Mouse (Mus musculus) heart, adult 2 months (tissue): ENCODE data around the gene Mthfsd.

Experiments
- CTCF ChIP-seq: fragments of 200-600 bp; IDR thresholded peaks from 2 replicates; pipeline ENCODE4 v1.8.1; 2022; ENCODE audit warnings: antibody characterized with exemption, mild to moderate bottlenecking, moderate library complexity
- EP300 ChIP-seq: fragments of 200-500 bp; IDR thresholded peaks from 2 replicates; pipeline ENCODE4 v1.6.1; 2011; ENCODE audit warnings: low read depth, low read length, control low read depth; ENCODE audit not compliant: insufficient read depth
- POLR2A ChIP-seq: fragments of 200-500 bp; IDR thresholded peaks from 2 replicates; pipeline ENCODE4 v1.6.1; 2011; ENCODE audit warnings: mild to moderate bottlenecking, low read depth, low read length, control low read depth; ENCODE audit not compliant: insufficient read depth

- TF ChIP-seq CTCF (no peak), EP300 (no peak), POLR2A (no peak)
Observed at GRCm38 (mm10) chr8:121092141-121092540, 16.1 kb downstream of the Mthfsd start.
